Mouse (Mus musculus) CH12.LX (cell line): ENCODE results near the gene Adamts14. TPM values are rescaled to one million over a fixed set of nuclear protein-coding genes. Genes with fewer than 3 reads are reported as not detected.

Experiments
- DNase-seq: peaks from one replicate; pipeline ENCODE4 v3.0.0-alpha.2; 2013; ENCODE audit errors: extremely low read depth
- H3K27ac ChIP-seq: 2 replicates; pipeline ENCODE4 v1.5.1; 2012; ENCODE audit warnings: low read depth, mild to moderate bottlenecking, control low read depth, moderate library complexity; ENCODE audit not compliant: insufficient read depth
- H3K27me3 ChIP-seq: replicated peaks from 2 replicates; pipeline ENCODE3; 2012; ENCODE audit warnings: inconsistent platforms
- H3K36me3 ChIP-seq, 2 experiments: replicated peaks in 1 of 2; 2 replicates each; pipeline versions ENCODE3 to v1.6.1; 2012; ENCODE audit warnings: inconsistent platforms in 1 of 2, low read length in 1 of 2, mild to moderate bottlenecking in 1 of 2, mixed read lengths in 1 of 2, moderate library complexity in 1 of 2; ENCODE audit not compliant: control insufficient read depth in 1 of 2, insufficient read depth in 1 of 2
- H3K4me1 ChIP-seq, 2 experiments: 2 replicates each; pipeline ENCODE4 v1.6.1; 2012; ENCODE audit warnings: inconsistent platforms in 1 of 2, moderate library complexity in 1 of 2; ENCODE audit not compliant: insufficient read depth in 2 of 2, control insufficient read depth in 1 of 2
- H3K4me2 ChIP-seq: 2 replicates; pipeline ENCODE4 v1.6.1; 2012; ENCODE audit warnings: low read depth, mild to moderate bottlenecking, control low read depth; ENCODE audit not compliant: poor library complexity, insufficient read depth, severe bottlenecking
- H3K4me3 ChIP-seq, 3 experiments: fragments of 150-350 bp in 1 of 3; sonication (generic) in 1 of 3; replicated peaks in 1 of 3; 2 replicates each; pipeline versions ENCODE3 to v1.5.1; 2011 to 2012; ENCODE audit warnings: low read depth in 2 of 3, low read length in 2 of 3, mild to moderate bottlenecking in 2 of 3, moderate library complexity in 2 of 3, control low read depth in 1 of 3, improper control_type of control experiment in 1 of 3, inconsistent platforms in 1 of 3, mixed read lengths in 1 of 3; ENCODE audit not compliant: poor library complexity in 1 of 3
- H3K79me2 ChIP-seq: replicated peaks from 2 replicates; pipeline ENCODE4 v1.6.1; 2012; ENCODE audit warnings: mild to moderate bottlenecking, moderate library complexity; ENCODE audit not compliant: control insufficient read depth, poor library complexity, insufficient read depth, severe bottlenecking; ENCODE audit errors: extremely low read depth
- H3K9ac ChIP-seq: 2 replicates; pipeline ENCODE4 v1.6.1; 2012; ENCODE audit warnings: low read depth, mild to moderate bottlenecking, control low read depth, moderate library complexity; ENCODE audit not compliant: insufficient read depth
- H3K9me3 ChIP-seq: replicated peaks from 2 replicates; pipeline ENCODE3; 2012; ENCODE audit warnings: low read length, inconsistent platforms, mixed read lengths
- CHD1 ChIP-seq: IDR thresholded peaks from 2 replicates; pipeline ENCODE4 v1.6.1; 2012; ENCODE audit warnings: low read depth, low read length, improper control_type of control experiment, inconsistent platforms
- ELF1 ChIP-seq: IDR thresholded peaks from 2 replicates; pipeline ENCODE4 v1.6.1; 2014; ENCODE audit warnings: low read depth, mild to moderate bottlenecking, inconsistent platforms, low read length, improper control_type of control experiment
- GABPA ChIP-seq: IDR thresholded peaks from 2 replicates; pipeline ENCODE4 v1.6.1; 2012; ENCODE audit warnings: low read depth, low read length, improper control_type of control experiment, inconsistent platforms; ENCODE audit not compliant: insufficient replicate concordance
- JUN ChIP-seq: IDR thresholded peaks from 2 replicates; pipeline ENCODE4 v1.6.1; 2011; ENCODE audit warnings: low read depth, mild to moderate bottlenecking, low read length, improper control_type of control experiment, moderate library complexity; ENCODE audit not compliant: insufficient read depth
- JUND ChIP-seq: conservative IDR thresholded peaks from 2 replicates; pipeline ENCODE4 v1.6.1; 2011; ENCODE audit warnings: low read depth, low read length, improper control_type of control experiment
- KAT2A ChIP-seq: IDR thresholded peaks from 2 replicates; pipeline ENCODE4 v1.6.1; 2012; ENCODE audit warnings: low read length, improper control_type of control experiment, inconsistent platforms; ENCODE audit not compliant: insufficient replicate concordance
- MAZ ChIP-seq: IDR thresholded peaks from 2 replicates; pipeline ENCODE4 v1.6.1; 2012; ENCODE audit warnings: low read depth, mild to moderate bottlenecking, inconsistent platforms, low read length, improper control_type of control experiment, moderate library complexity
- MEF2A ChIP-seq: IDR thresholded peaks from 2 replicates; pipeline ENCODE4 v1.6.1; 2014; ENCODE audit warnings: low read depth, mild to moderate bottlenecking, inconsistent platforms, low read length, improper control_type of control experiment, borderline replicate concordance
- MXI1 ChIP-seq: IDR thresholded peaks from 2 replicates; pipeline ENCODE4 v1.6.1; 2011; ENCODE audit warnings: mild to moderate bottlenecking, low read depth, low read length, improper control_type of control experiment
- NELFE ChIP-seq: IDR thresholded peaks from 2 replicates; pipeline ENCODE4 v1.6.1; 2011; ENCODE audit warnings: low read depth, low read length, improper control_type of control experiment
- NRF1 ChIP-seq: IDR thresholded peaks from 2 replicates; pipeline ENCODE4 v1.6.1; 2014; ENCODE audit warnings: low read depth, mild to moderate bottlenecking, inconsistent platforms, low read length, improper control_type of control experiment, moderate library complexity
- PAX5 ChIP-seq: IDR thresholded peaks from 2 replicates; pipeline ENCODE4 v1.6.1; 2012; ENCODE audit warnings: low read length, inconsistent platforms, mixed read lengths
- POLR2A ChIP-seq: IDR thresholded peaks from 2 replicates; pipeline ENCODE4 v1.6.1; 2011; ENCODE audit warnings: low read depth, mild to moderate bottlenecking, improper control_type of control experiment, low read length
- RCOR1 ChIP-seq: conservative IDR thresholded peaks from 2 replicates; pipeline ENCODE4 v1.6.1; 2012; ENCODE audit warnings: low read depth, mild to moderate bottlenecking, inconsistent platforms, low read length, improper control_type of control experiment
- SIN3A ChIP-seq: IDR thresholded peaks from 2 replicates; pipeline ENCODE4 v1.6.1; 2012; ENCODE audit warnings: low read length, improper control_type of control experiment, inconsistent platforms
- SMC3 ChIP-seq: IDR thresholded peaks from 2 replicates; pipeline ENCODE4 v1.6.1; 2011; ENCODE audit warnings: low read depth, low read length, improper control_type of control experiment
- TBP ChIP-seq: conservative IDR thresholded peaks from 2 replicates; pipeline ENCODE4 v1.6.1; 2011; ENCODE audit warnings: low read depth, low read length, improper control_type of control experiment
- UBTF ChIP-seq: IDR thresholded peaks from 2 replicates; pipeline ENCODE4 v1.6.1; 2012; ENCODE audit warnings: low read depth, mild to moderate bottlenecking, inconsistent platforms, low read length, improper control_type of control experiment, moderate library complexity
- ZC3H11A ChIP-seq: IDR thresholded peaks from 2 replicates; pipeline ENCODE4 v1.6.1; 2012; ENCODE audit warnings: low read depth, mild to moderate bottlenecking, inconsistent platforms, low read length, improper control_type of control experiment
- ZKSCAN1 ChIP-seq: IDR thresholded peaks from 2 replicates; pipeline ENCODE4 v1.6.1; 2012; ENCODE audit warnings: low read depth, inconsistent platforms, low read length, improper control_type of control experiment, borderline replicate concordance
- ZNF384 ChIP-seq: IDR thresholded peaks from 2 replicates; pipeline ENCODE4 v1.6.1; 2012; ENCODE audit warnings: low read depth, low read length, improper control_type of control experiment, inconsistent platforms
- dilution Hi-C: fragments of 300-500 bp; cut with MboI; formaldehyde crosslinking; loops from 2 replicates; pipeline ENCODE4 v1.14.3; 2020; ENCODE audit warnings: low sequenced_read_pairs; ENCODE audit not compliant: extremely low pct_unique_long_range_greater_than_20kb, extremely low pct_ligation_motif_present
- in situ Hi-C: fragments of 300-500 bp; cut with MboI; formaldehyde crosslinking; loops from 3 replicates; pipeline ENCODE4 v1.14.3; 2019; ENCODE audit warnings: low sequenced_read_pairs, low pct_ligation_motif_present, low pct_unique_long_range_greater_than_20kb, mixed read lengths
- polyA plus RNA-seq: library from polyadenylated mRNA; unstranded; fragments of >175 nt; gene quantifications from 2 replicates; pipeline ENCODE4 v1.2.1, GENCODE M21; 2012; ENCODE audit warnings: low read depth; ENCODE audit not compliant: insufficient read length
- total RNA-seq, 2 experiments: library from RNA; depleted of rRNA; stranded (reverse); fragments of 300-350 nt in 1 of 2; fragments of >200 nt in 1 of 2; gene quantifications; 2 replicates each; pipeline ENCODE4 v1.2.3; 2012 to 2014

Gene Adamts14
- total and polyA plus RNA-seq, 3 experiments: 1.2 to 2.7 (median 2.5) TPM

GRCm38 (mm10) chr10:61246288-61246687 lies 26.9 kb downstream of the Adamts14 start:
- Histone ChIP-seq H3K4me1 (peaks cover 0 to 10% of the 10 kb centered on the region in 2 experiments; a peak in 2 of 4 replicates), H3K4me3 (no peak overlapping the region)
- TF ChIP-seq MEF2A: no peak
- TF ChIP-seq UBTF: no peak
- no peak for TF ChIP-seq ELF1
- no peak for TF ChIP-seq CHD1
- no peak for TF ChIP-seq ZNF384
- TF ChIP-seq ZKSCAN1: no peak
- no peak for TF ChIP-seq SIN3A
- TF ChIP-seq NRF1: no peak
- TF ChIP-seq JUND: no peak
- TF ChIP-seq MXI1: no peak
- no peak for TF ChIP-seq JUN
- no peak for TF ChIP-seq GABPA
- TF ChIP-seq NELFE: no peak
- TF ChIP-seq KAT2A: no peak
- no peak for TF ChIP-seq PAX5
- no peak for TF ChIP-seq TBP
- TF ChIP-seq MAZ: no peak
- no peak for TF ChIP-seq ZC3H11A
- TF ChIP-seq POLR2A: no peak
- TF ChIP-seq SMC3: no peak
- TF ChIP-seq, all 38 proteins: peak for 0
- no peak overlapping the region for H3K27ac ChIP-seq
- H3K27me3 ChIP-seq: no peaks in the 10 kb centered on the region
- no peaks in the 10 kb centered on the region for H3K36me3 ChIP-seq
- no peak overlapping the region for H3K9ac ChIP-seq
- dilution Hi-C loops: no loop called here
- no peak for DNase-seq
- H3K79me2 ChIP-seq: no peaks in the 10 kb centered on the region
- in situ Hi-C loops: no loop called here
- no peaks in the 10 kb centered on the region for H3K9me3 ChIP-seq
- H3K4me2 ChIP-seq: no peak overlapping the region

DNA sequence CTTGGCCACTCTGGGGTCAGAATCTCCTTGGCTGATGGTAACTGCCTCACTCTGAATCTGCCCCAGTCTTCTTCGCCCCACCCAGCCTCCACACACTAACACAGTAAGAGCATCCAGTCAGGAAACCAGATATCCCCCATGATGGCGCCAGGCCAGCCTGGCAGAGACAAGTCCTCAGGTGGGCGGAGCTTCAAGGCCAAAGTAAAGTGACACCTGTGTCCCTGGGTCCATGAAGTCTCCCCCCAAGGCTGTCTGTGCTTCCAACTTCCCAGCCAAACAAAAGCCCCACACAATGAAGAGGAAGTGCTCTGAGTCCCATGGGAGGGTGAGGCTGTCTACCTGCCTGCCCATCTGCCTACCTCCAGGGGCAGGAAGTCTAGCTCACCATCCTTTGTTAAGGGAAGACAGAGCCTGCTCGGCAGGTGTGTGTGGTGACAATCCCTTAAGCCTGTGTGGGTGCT lies 31.2 kb downstream of the Adamts14 start:
- no peak overlapping the region for H3K9ac ChIP-seq
- H3K4me1 ChIP-seq: peaks cover 9 to 35% of the 10 kb centered on the region in 2 experiments
- H3K9me3 ChIP-seq: peaks cover 8% of the 10 kb centered on the region
- dilution Hi-C loops (no loop called here), in situ Hi-C loops (no loop called here)
- H3K27me3 ChIP-seq: no peaks in the 10 kb centered on the region
- no peak overlapping the region for H3K4me2 ChIP-seq
- no peak for DNase-seq
- no peaks in the 10 kb centered on the region for H3K36me3 ChIP-seq
- H3K79me2 ChIP-seq: no peaks in the 10 kb centered on the region
- no peak overlapping the region for H3K27ac ChIP-seq
- TF ChIP-seq RCOR1 (no peak), NELFE (no peak)
- H3K4me3 ChIP-seq: no peak overlapping the region
